Mouse (Mus musculus): ENCODE measurements around the gene Med13.

- TF ChIP-seq CTCF (IDR thresholded peaks at IDR 0.05; ENCODE audit: control insufficient read depth, insufficient read depth, insufficient replicate concordance, low read depth, low read length) (no peak), POLR2A (IDR thresholded peaks at IDR 0.05; ENCODE audit: control insufficient read depth, low read depth, low read length) (no peak)
Observed at GRCm38 (mm10) chr11:86253342-86253741, 104.1 kb downstream of the Med13 start.
